Mouse (Mus musculus) limb, embryonic 14.5 days (tissue): Measurements from ENCODE around the gene Tubb4a. TPM values are rescaled to one million over a fixed set of nuclear protein-coding genes. Genes with fewer than 3 reads are reported as not detected.
A peak's percentile ranks its signal among the peaks of the same experiment; 100 is the strongest.

Source experiments
- ATAC-seq: fragments of 200-750 bp; cut with Nextera tagmentation; 2 replicates; pipeline ENCODE4 v1.8.0; 2017; ENCODE audit warnings: low read depth, moderate number of reproducible peaks, moderate TSS enrichment; ENCODE audit not compliant: low FRiP score
- DNase-seq: peaks from one replicate; pipeline ENCODE4 v3.0.0-alpha.2; 2015; ENCODE audit warnings: low spot score
- H3K27ac ChIP-seq: fragments of 300-500 bp; sonication (generic); replicated peaks from 2 replicates; pipeline ENCODE4 v1.5.1; 2014; ENCODE audit warnings: low read depth, mild to moderate bottlenecking, low read length, moderate library complexity, mixed read lengths
- H3K27me3 ChIP-seq: fragments of 300-500 bp; sonication (generic); 2 replicates; pipeline ENCODE4 v1.6.1; 2014; ENCODE audit warnings: low read length, mixed read lengths; ENCODE audit not compliant: control insufficient read depth, insufficient read depth
- H3K36me3 ChIP-seq: fragments of 300-500 bp; sonication (generic); 2 replicates; pipeline ENCODE4 v1.6.1; 2014; ENCODE audit warnings: mild to moderate bottlenecking, low read length, moderate library complexity, mixed read lengths; ENCODE audit not compliant: control insufficient read depth, insufficient read depth
- H3K4me1 ChIP-seq: fragments of 300-500 bp; sonication (generic); 2 replicates; pipeline ENCODE4 v1.6.1; 2014; ENCODE audit warnings: antibody characterized with exemption, low read length, mixed read lengths; ENCODE audit not compliant: control insufficient read depth, insufficient read depth
- H3K4me2 ChIP-seq: fragments of 300-500 bp; sonication (generic); replicated peaks from 2 replicates; pipeline ENCODE4 v1.6.1; 2014; ENCODE audit warnings: low read depth, mild to moderate bottlenecking, low read length, moderate library complexity; ENCODE audit not compliant: severe bottlenecking
- H3K4me3 ChIP-seq: fragments of 300-500 bp; sonication (generic); replicated peaks from 2 replicates; pipeline ENCODE4 v1.5.1; 2014; ENCODE audit warnings: low read length
- H3K9ac ChIP-seq: fragments of 300-500 bp; sonication (generic); 2 replicates; pipeline ENCODE4 v1.6.1; 2014; ENCODE audit warnings: mild to moderate bottlenecking, low read depth, low read length, moderate library complexity; ENCODE audit not compliant: severe bottlenecking
- H3K9me3 ChIP-seq: fragments of 300-500 bp; sonication (generic); 2 replicates; pipeline ENCODE4 v1.6.1; 2016; ENCODE audit warnings: low read length; ENCODE audit not compliant: control insufficient read depth
- POLR2A ChIP-seq: fragments of 200-500 bp; IDR thresholded peaks from 2 replicates; pipeline ENCODE4 v1.8.0; 2012; ENCODE audit warnings: inconsistent platforms, mild to moderate bottlenecking, moderate library complexity, borderline replicate concordance; ENCODE audit not compliant: insufficient read depth, insufficient read length; ENCODE audit errors: extremely low read depth
- WGBS: fragments of 180-500 bp; shearing (Covaris S2); extraction: QIAGEN DNeasy Blood & Tissue Kit; methylation state at CpG from one replicate; pipeline ENCODE4 v1.1.7; 2014; 5-methylcytosine and 5-hydroxymethylcytosine counted together
- polyA plus RNA-seq, 2 experiments: library from polyadenylated mRNA; depleted of rRNA in 1 of 2; stranded (reverse) in 1 of 2; unstranded in 1 of 2; fragments of >200 nt; fragmentation: Nextera tagmentation in 1 of 2; extraction: Ambion mirVana in 1 of 2; gene quantifications; 2 replicates each; pipeline versions ENCODE4 v1.2.1 to v1.2.3; 2012 to 2014

Gene Tubb4a
- polyA plus RNA-seq, 2 experiments, result 8.8 to 10.3 TPM

- Histone ChIP-seq H3K9ac (no peak overlapping the region), H3K4me1 (peaks cover 6% of the 10 kb centered on the region), H3K4me3 (no peak overlapping the region), H3K9me3 (no peaks in the 10 kb centered on the region), H3K27ac (no peak overlapping the region), H3K36me3 (no peaks in the 10 kb centered on the region), H3K27me3 (no peaks in the 10 kb centered on the region), H3K4me2 (no peak overlapping the region)
- DNase-seq (no peak), ATAC-seq (no peak)
- 12% methylated on average over 10 of the region's 10 CpGs for WGBS
- TF ChIP-seq POLR2A, result no peak
Measured at GRCm38 (mm10) chr17:57099629-57100325, 12.2 kb upstream of the Tubb4a start.

GRCm38 (mm10) chr17:57098321-57098720 lies 10.7 kb upstream of the Tubb4a start:
- Histone ChIP-seq H3K4me2 (no peak overlapping the region), H3K27me3 (no peaks in the 10 kb centered on the region), H3K4me3 (no peak overlapping the region), H3K27ac (no peak overlapping the region), H3K36me3 (no peaks in the 10 kb centered on the region), H3K4me1 (no peaks in the 10 kb centered on the region), H3K9me3 (no peaks in the 10 kb centered on the region), H3K9ac (no peak overlapping the region)
- DNase-seq, result no peak
- 72% methylated on average over 5 of the region's 5 CpGs for WGBS
- no peak for TF ChIP-seq POLR2A
- no peak for ATAC-seq

GRCm38 (mm10) chr17:57096623-57096920 lies 9.0 kb upstream of the Tubb4a start:
- Histone ChIP-seq H3K27ac (no peak overlapping the region), H3K9me3 (no peaks in the 10 kb centered on the region), H3K4me3 (peak overlapping the region; percentile 21), H3K36me3 (no peaks in the 10 kb centered on the region), H3K4me2 (peak overlapping the region; percentile 47), H3K27me3 (no peaks in the 10 kb centered on the region), H3K9ac (no peak overlapping the region), H3K4me1 (no peaks in the 10 kb centered on the region)
- no peak for TF ChIP-seq POLR2A
- ATAC-seq, result peak; percentile 82
- under 1% methylated on average over 11 of the region's 11 CpGs for WGBS
- DNase-seq, result peak; percentile 62

GRCm38 (mm10) chr17:57095855-57096622 lies 8.5 kb upstream of the Tubb4a start:
- Histone ChIP-seq H3K4me3 (peak overlapping the region; percentile 21), H3K36me3 (no peaks in the 10 kb centered on the region), H3K4me1 (no peaks in the 10 kb centered on the region), H3K27me3 (no peaks in the 10 kb centered on the region), H3K4me2 (peak overlapping the region; percentile 47), H3K9ac (no peak overlapping the region), H3K9me3 (no peaks in the 10 kb centered on the region), H3K27ac (no peak overlapping the region)
- peak; percentile 89 for ATAC-seq
- peak; percentile 69 for DNase-seq
- TF ChIP-seq POLR2A, result no peak
- 2% methylated on average over 16 of the region's 19 CpGs for WGBS

- Histone ChIP-seq H3K4me3 (no peak overlapping the region), H3K36me3 (no peaks in the 10 kb centered on the region), H3K4me1 (no peaks in the 10 kb centered on the region), H3K9me3 (no peaks in the 10 kb centered on the region), H3K27ac (no peak overlapping the region), H3K4me2 (no peak overlapping the region), H3K27me3 (no peaks in the 10 kb centered on the region), H3K9ac (no peak overlapping the region)
- DNase-seq (no peak), ATAC-seq (no peak)
- WGBS, result 98% methylated on average over 3 of the region's 3 CpGs
- TF ChIP-seq POLR2A, result no peak
Measured at GRCm38 (mm10) chr17:57094222-57094621, 6.6 kb upstream of the Tubb4a start.
